In genomic region chr5:73257096-73257495, GRCm38 (mm10) we compare ENCODE assay signal across 8 mouse cellular contexts. TPM values are rescaled to one million over a fixed set of nuclear protein-coding genes. Genes with fewer than 3 reads are reported as not detected.
DNase-seq lines count a peak whose midpoint lies in the region; ATAC-seq lines count a peak whose summit lies in the region.

No protein-coding gene starts in this region.

- H3K4me1 ChIP-seq in kidney, embryonic 15.5 days, result peaks cover 21% of the 10 kb centered on the region
- H3K4me1 ChIP-seq in brown adipose tissue, adult 24 weeks (ENCODE audit: control insufficient read depth, insufficient read depth, insufficient read length, low read length), result peaks cover 2% of the 10 kb centered on the region; the same call in 1 of the 2 replicates
- peaks cover 32% of the 10 kb centered on the region for H3K4me1 ChIP-seq in midbrain, embryonic 13.5 days (replicated peaks)

- H3K4me3 ChIP-seq in kidney, embryonic 15.5 days (replicated peaks), result peak overlapping the region; percentile 98
- peak overlapping the region; percentile 68 for H3K4me3 ChIP-seq in brown adipose tissue, adult 24 weeks (ENCODE audit: insufficient read depth, low read depth, low read length)
- peak overlapping the region; percentile 46 for H3K4me3 ChIP-seq in midbrain, embryonic 13.5 days (replicated peaks)

- peak overlapping the region; percentile 19 for H3K9ac ChIP-seq in kidney, embryonic 15.5 days
- H3K9ac ChIP-seq in midbrain, embryonic 13.5 days (replicated peaks), result peak overlapping the region; percentile 50

- H3K27me3 ChIP-seq in kidney, embryonic 15.5 days, result no peaks in the 10 kb centered on the region
- no peaks in the 10 kb centered on the region for H3K27me3 ChIP-seq in midbrain, embryonic 13.5 days

- H3K27ac ChIP-seq in kidney, embryonic 15.5 days, result peak overlapping the region; percentile 61
- peak overlapping the region; percentile 42 for H3K27ac ChIP-seq in brown adipose tissue, adult 24 weeks (replicated peaks; ENCODE audit: low read depth, low read length)
- H3K27ac ChIP-seq in midbrain, embryonic 13.5 days, result peak overlapping the region; percentile 64

- WGBS in kidney, embryonic 15.5 days, result 2% methylated on average over 11 of the region's 11 CpGs
- 4% methylated on average over 11 of the region's 11 CpGs for WGBS in midbrain, embryonic 13.5 days

- peak overlapping the region; percentile 63 for H3K4me2 ChIP-seq in kidney, embryonic 15.5 days
- peak overlapping the region; percentile 60 for H3K4me2 ChIP-seq in midbrain, embryonic 13.5 days (replicated peaks)

- no peaks in the 10 kb centered on the region for H3K9me3 ChIP-seq in kidney, embryonic 15.5 days (replicated peaks)
- H3K9me3 ChIP-seq in midbrain, embryonic 13.5 days, result no peaks in the 10 kb centered on the region

- ATAC-seq in kidney, embryonic 15.5 days (replicated peaks; ENCODE audit: low FRiP score), result no peak
- ATAC-seq in midbrain, embryonic 13.5 days, result no peak

- no peaks in the 10 kb centered on the region for H3K36me3 ChIP-seq in kidney, embryonic 15.5 days
- H3K36me3 ChIP-seq in midbrain, embryonic 13.5 days, result no peaks in the 10 kb centered on the region

- DNase-seq in kidney, postnatal 25 days, result no peak
- DNase-seq in induced T-regulatory cell, adult 2 months (ENCODE audit: low read depth), result peak; percentile 85
- DNase-seq in cerebellum, postnatal 36 days, result no peak
- no peak for DNase-seq in layer of hippocampus, postnatal 36 days
- DNase-seq in adrenal gland, postnatal 25 days, result no peak

RNA-seq across cellular contexts. Expression of gene Fryl, which starts 0.7 kb away (rescaled TPM):
- polyA plus RNA-seq in kidney, embryonic 15.5 days (2015; fragmentation: Nextera tagmentation; extraction: Ambion mirVana), result 34.4 and 34.8 TPM in 2 replicates
- 9.4 and 25.3 TPM in 2 replicates for polyA plus RNA-seq in brown adipose tissue, adult 24 weeks (2012; ENCODE audit: insufficient read depth, insufficient read length, missing spikeins)
- polyA plus RNA-seq in midbrain, embryonic 13.5 days (2015; fragmentation: Nextera tagmentation; extraction: Ambion mirVana), result 48.2 and 51.2 TPM in 2 replicates
- 10 to 100 TPM; 63.9 to 77.7 TPM for total RNA-seq in layer of hippocampus, postnatal 36 days (2021)
- total RNA-seq in adrenal gland, postnatal 25 days (2021), result 52.3 and 60.0 TPM in 2 replicates

RNA-seq across cellular contexts. Expression of gene Ociad1, which starts 35.5 kb away (rescaled TPM):
- polyA plus RNA-seq in kidney, embryonic 15.5 days (2015; fragmentation: Nextera tagmentation; extraction: Ambion mirVana), result 237 and 247 TPM in 2 replicates
- 384 and 403 TPM in 2 replicates for polyA plus RNA-seq in brown adipose tissue, adult 24 weeks (2012; ENCODE audit: insufficient read depth, insufficient read length, missing spikeins)
- 249 and 251 TPM in 2 replicates for polyA plus RNA-seq in midbrain, embryonic 13.5 days (2015; fragmentation: Nextera tagmentation; extraction: Ambion mirVana)
- total RNA-seq in layer of hippocampus, postnatal 36 days (2021), result 100 to 1,000 TPM; 464 to 480 TPM
- 245 and 249 TPM in 2 replicates for total RNA-seq in adrenal gland, postnatal 25 days (2021)

Comparison
In these comparisons a context has a peak if more than half of its experiments do, and no peak if none do; other contexts are left out.
1. H3K4me3 ChIP-seq: peak in every context shown above with its lines; median percentile 98 in kidney, embryonic 15.5 days; 68 in brown adipose tissue, adult 24 weeks; 46 in midbrain, embryonic 13.5 days.